Mouse (Mus musculus): ENCODE results near the gene Tmem63c.

Tmem63c gene

DNA sequence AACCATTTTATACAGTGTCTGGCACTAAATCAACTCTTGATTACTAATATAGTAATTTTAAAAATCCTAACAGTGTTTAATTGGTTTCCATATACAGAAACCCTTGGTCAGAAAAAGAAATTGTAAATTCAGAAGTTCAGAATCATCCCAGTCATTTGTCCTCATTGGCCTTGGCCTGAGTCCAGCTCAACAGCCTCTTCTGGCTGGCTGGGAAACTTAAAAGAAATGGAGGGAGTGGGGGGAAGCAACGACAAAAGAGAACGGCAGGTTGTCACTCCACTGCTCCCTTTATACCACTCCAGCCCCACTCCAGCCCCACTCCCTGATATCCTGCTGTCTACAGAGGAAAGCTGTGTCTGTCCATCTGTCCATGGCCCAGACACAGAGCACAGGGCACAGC, 110.0 kb downstream of the Tmem63c start:
- DNase-seq (ENCODE audit: low read depth, low spot score) = no peak

GRCm38 (mm10) chr12:87131619-87132018, 110.5 kb downstream of the Tmem63c start:
- peak; percentile 35 for DNase-seq (ENCODE audit: low read depth, low spot score)

GRCm38 (mm10) chr12:87132210-87132609, 111.1 kb downstream of the Tmem63c start:
- DNase-seq (ENCODE audit: low read depth, low spot score) = no peak

DNA sequence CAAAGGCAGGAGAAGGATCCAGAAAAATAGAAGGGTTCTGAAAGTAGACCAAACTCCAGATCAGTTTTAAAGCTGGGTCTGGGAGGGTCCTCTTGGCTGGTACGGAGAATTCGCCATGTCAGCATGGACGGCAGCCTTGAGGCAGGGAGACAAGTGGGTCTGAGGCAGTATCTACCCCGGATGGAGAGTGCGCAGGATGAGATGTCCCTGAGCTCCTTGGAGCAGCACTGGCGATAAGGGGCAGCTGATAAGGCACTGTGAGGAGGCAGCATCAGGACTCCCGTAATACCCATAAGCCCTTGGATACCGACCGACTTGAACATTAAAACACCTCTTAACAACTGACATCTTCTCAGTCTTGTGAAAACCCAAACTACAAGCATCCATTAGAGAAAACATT, 111.6 kb downstream of the Tmem63c start:
- DNase-seq (ENCODE audit: low read depth, low spot score) = no peak

GRCm38 (mm10) chr12:87137439-87138341, 116.5 kb downstream of the Tmem63c start:
- DNase-seq (ENCODE audit: low read depth, low spot score) = no peak

DNA sequence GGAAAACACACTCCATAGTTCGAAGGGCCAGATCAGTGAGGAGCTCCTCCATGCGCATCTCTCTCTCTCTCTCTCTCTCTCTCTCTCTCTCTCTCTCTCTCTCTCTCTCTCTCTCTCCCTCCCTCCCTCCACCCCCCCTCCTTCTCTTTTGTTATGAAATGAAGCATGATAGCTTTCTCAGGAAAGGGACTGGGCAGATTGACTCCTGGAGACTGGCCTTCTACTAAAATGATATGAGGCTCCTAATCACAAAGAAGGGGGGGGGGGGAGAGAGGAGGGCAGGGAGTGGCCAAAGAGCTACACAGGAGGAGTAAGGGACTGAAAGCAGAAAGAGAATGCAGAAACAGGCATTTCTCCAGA, 117.2 kb downstream of the Tmem63c start:
- DNase-seq (ENCODE audit: low read depth, low spot score) = no peak

- no peak for DNase-seq (ENCODE audit: low read depth, low spot score)
Measured at GRCm38 (mm10) chr12:87138768-87139167, 117.6 kb downstream of the Tmem63c start.

Measured in R1 (cell line).